Mouse (Mus musculus) gastrocnemius, postnatal 14 days (tissue): ENCODE results near the gene Ralgps1. TPM values are rescaled to one million over a fixed set of nuclear protein-coding genes. Genes with fewer than 3 reads are reported as not detected.
"Not testable (repeated sequence)": the region's sequence is repeated elsewhere in the genome, so short reads cannot be mapped to it uniquely, and the experiment has no call there.

Experiments used
- DNase-seq: peaks from one replicate; pipeline ENCODE4 v3.0.0; 2021; ENCODE audit warnings: mixed read lengths
- intact Hi-C: fragments of 180-260 bp; cut with DNase I; formaldehyde crosslinking; loops from one replicate; pipeline ENCODE4 v1.15.1; 2025; ENCODE audit warnings: low total_unique reads
- total RNA-seq, 2 experiments: library from RNA; stranded (reverse); gene quantifications; 2 replicates each; pipeline ENCODE4 v1.2.3; 2021

Ralgps1 gene
- total RNA-seq, 2 experiments from 2014 or later, result 2.7 to 3.3 TPM

- intact Hi-C loops, result no loop called here
- DNase-seq, result no peak
These were observed 145.4 kb downstream of the Ralgps1 start for GRCm38 (mm10) chr2:33225921-33226320.

- no peak for DNase-seq
- intact Hi-C loops, result no loop called here
These were observed 147.5 kb downstream of the Ralgps1 start for GRCm38 (mm10) chr2:33223656-33224358.

- intact Hi-C loops, result no loop called here
- DNase-seq, result peak; percentile 2
These were observed 148.8 kb downstream of the Ralgps1 start for GRCm38 (mm10) chr2:33222480-33222879.

GRCm38 (mm10) chr2:33221339-33221900, 149.9 kb downstream of the Ralgps1 start:
- peak; percentile 32 for DNase-seq
- intact Hi-C loops, result no loop called here

GRCm38 (mm10) chr2:33220674-33221338, 150.5 kb downstream of the Ralgps1 start:
- DNase-seq, result no peak
- intact Hi-C loops, result no loop called here

- intact Hi-C loops, result no loop called here
- DNase-seq, result peak; percentile 73
These were observed 151.0 kb downstream of the Ralgps1 start for GRCm38 (mm10) chr2:33220246-33220645.

- intact Hi-C loops, result loop anchor here (2.0 kb wide), 1 partner anchor 61 kb away; no protein-coding TSS in a partner anchor
- DNase-seq, result no peak
These were observed 151.6 kb downstream of the Ralgps1 start for GRCm38 (mm10) chr2:33219637-33220036.

- intact Hi-C loops, result loop anchor here (2.0 kb wide), 1 partner anchor 60 kb away; no protein-coding TSS in a partner anchor
- no peak for DNase-seq
These were observed 152.2 kb downstream of the Ralgps1 start for GRCm38 (mm10) chr2:33218903-33219625.

GRCm38 (mm10) chr2:33217425-33217794, 153.9 kb downstream of the Ralgps1 start:
- intact Hi-C loops, result no loop called here
- DNase-seq, result no peak

GRCm38 (mm10) chr2:33216645-33217424, 154.5 kb downstream of the Ralgps1 start:
- intact Hi-C loops, result no loop called here
- DNase-seq, result no peak

- intact Hi-C loops, result no loop called here
- peak; percentile 98 for DNase-seq
These were observed 155.4 kb downstream of the Ralgps1 start, which contains the start of gene Angptl2 for GRCm38 (mm10) chr2:33215700-33216509. Gene Angptl2, plus strand, starts transcription at chr2:33216069.

GRCm38 (mm10) chr2:33215177-33215699, 156.0 kb downstream of the Ralgps1 start:
- DNase-seq, result no peak
- intact Hi-C loops, result no loop called here

- intact Hi-C loops, DNase-seq: not testable (repeated sequence)
These were observed 160.0 kb downstream of the Ralgps1 start for GRCm38 (mm10) chr2:33211263-33211662.

GRCm38 (mm10) chr2:33210841-33211240, 160.4 kb downstream of the Ralgps1 start:
- DNase-seq, result no peak
- intact Hi-C loops, result no loop called here

- DNase-seq, result no peak
- intact Hi-C loops, result no loop called here
These were observed 163.2 kb downstream of the Ralgps1 start for GRCm38 (mm10) chr2:33208134-33208533.

GRCm38 (mm10) chr2:33207069-33207468, 164.2 kb downstream of the Ralgps1 start:
- DNase-seq, result peak; percentile 45
- intact Hi-C loops, result no loop called here

GRCm38 (mm10) chr2:33205939-33206525, 165.3 kb downstream of the Ralgps1 start:
- intact Hi-C loops, result no loop called here
- no peak for DNase-seq

GRCm38 (mm10) chr2:33204980-33205379, 166.3 kb downstream of the Ralgps1 start:
- intact Hi-C loops, result no loop called here
- no peak for DNase-seq
